Mouse (Mus musculus): ENCODE measurements around the gene Prr29. TPM values are rescaled to one million over a fixed set of nuclear protein-coding genes. Genes with fewer than 3 reads are reported as not detected.

Prr29 gene
- polyA plus RNA-seq (2014; fragmentation: Nextera tagmentation; extraction: Ambion mirVana): not detected in 2 replicates

- no peak within 1 kb of the TSS for H3K4me2 ChIP-seq (ENCODE audit: low read depth)
- H3K9ac ChIP-seq (ENCODE audit: low read length): peak within 1 kb of the TSS; percentile 26; the same call in 1 of the 2 replicates
- no peaks in the 10 kb centered on the region for H3K9me3 ChIP-seq (ENCODE audit: control insufficient read depth, low read length)
- H3K36me3 ChIP-seq (ENCODE audit: control insufficient read depth, insufficient read depth, low read length): no peaks in the 10 kb centered on the region
- 63% methylated on average over 7 of the region's 10 CpGs for WGBS
- no peaks in the 10 kb centered on the region for H3K27me3 ChIP-seq (ENCODE audit: control insufficient read depth, insufficient read depth, low read length)
- DNase-seq (ENCODE audit: low spot score) (no peak), ATAC-seq (ENCODE audit: insufficient read depth, low FRiP score, low TSS enrichment) (no peak)
- no peaks in the 10 kb centered on the region for H3K4me1 ChIP-seq (ENCODE audit: control insufficient read depth, insufficient read depth, low read length)
- no peak within 1 kb of the TSS for H3K27ac ChIP-seq (ENCODE audit: low read depth, low read length)
- H3K4me3 ChIP-seq (ENCODE audit: low read depth, low read length): no peak within 1 kb of the TSS
Observed at GRCm38 (mm10) chr11:106365366-106365765, at the start of gene Prr29. Gene Prr29, plus strand, starts transcription at chr11:106365472.

- DNase-seq (ENCODE audit: low spot score) (no peak), ATAC-seq (ENCODE audit: insufficient read depth, low FRiP score, low TSS enrichment) (no peak)
- 67% methylated on average over 1 of the region's 1 CpGs for WGBS
- Histone ChIP-seq H3K4me1 (ENCODE audit: control insufficient read depth, insufficient read depth, low read length) (no peaks in the 10 kb centered on the region), H3K36me3 (ENCODE audit: control insufficient read depth, insufficient read depth, low read length) (no peaks in the 10 kb centered on the region), H3K9me3 (ENCODE audit: control insufficient read depth, low read length) (no peaks in the 10 kb centered on the region), H3K4me2 (ENCODE audit: low read depth) (no peak overlapping the region), H3K27me3 (ENCODE audit: control insufficient read depth, insufficient read depth, low read length) (no peaks in the 10 kb centered on the region), H3K27ac (ENCODE audit: low read depth, low read length) (no peak overlapping the region), H3K9ac (ENCODE audit: low read length) (no peak overlapping the region), H3K4me3 (ENCODE audit: low read depth, low read length) (no peak overlapping the region)
Observed at GRCm38 (mm10) chr11:106316416-106316815, 48.9 kb upstream of the Prr29 start.

GRCm38 (mm10) chr11:106317801-106318200 is 47.5 kb upstream of the Prr29 start:
- ATAC-seq (ENCODE audit: insufficient read depth, low FRiP score, low TSS enrichment): no peak

GRCm38 (mm10) chr11:106318406-106319366 is 46.6 kb upstream of the Prr29 start:
- H3K9ac ChIP-seq (ENCODE audit: low read length): no peak overlapping the region
- no peak overlapping the region for H3K4me3 ChIP-seq (ENCODE audit: low read depth, low read length)
- no peaks in the 10 kb centered on the region for H3K36me3 ChIP-seq (ENCODE audit: control insufficient read depth, insufficient read depth, low read length)
- no peaks in the 10 kb centered on the region for H3K9me3 ChIP-seq (ENCODE audit: control insufficient read depth, low read length)
- no peak overlapping the region for H3K4me2 ChIP-seq (ENCODE audit: low read depth)
- H3K4me1 ChIP-seq (ENCODE audit: control insufficient read depth, insufficient read depth, low read length): no peaks in the 10 kb centered on the region
- DNase-seq (ENCODE audit: low spot score) (no peak), ATAC-seq (ENCODE audit: insufficient read depth, low FRiP score, low TSS enrichment) (no peak)
- H3K27ac ChIP-seq (ENCODE audit: low read depth, low read length): no peak overlapping the region
- 75% methylated on average over 21 of the region's 21 CpGs for WGBS
- no peaks in the 10 kb centered on the region for H3K27me3 ChIP-seq (ENCODE audit: control insufficient read depth, insufficient read depth, low read length)

More at GRCm38 (mm10) chr11:106317801-106318200, 47.5 kb upstream of the Prr29 start:
- no peak overlapping the region for H3K9ac ChIP-seq (ENCODE audit: low read length)
- DNase-seq (ENCODE audit: low spot score): no peak
- no peak overlapping the region for H3K4me2 ChIP-seq (ENCODE audit: low read depth)
- H3K27ac ChIP-seq (ENCODE audit: low read depth, low read length): no peak overlapping the region
- no peaks in the 10 kb centered on the region for H3K9me3 ChIP-seq (ENCODE audit: control insufficient read depth, low read length)
- 84% methylated on average over 7 of the region's 7 CpGs for WGBS
- no peak overlapping the region for H3K4me3 ChIP-seq (ENCODE audit: low read depth, low read length)
- no peaks in the 10 kb centered on the region for H3K4me1 ChIP-seq (ENCODE audit: control insufficient read depth, insufficient read depth, low read length)
- H3K27me3 ChIP-seq (ENCODE audit: control insufficient read depth, insufficient read depth, low read length): no peaks in the 10 kb centered on the region
- no peaks in the 10 kb centered on the region for H3K36me3 ChIP-seq (ENCODE audit: control insufficient read depth, insufficient read depth, low read length)

GRCm38 (mm10) chr11:106324858-106325257 is 40.4 kb upstream of the Prr29 start:
- DNase-seq (ENCODE audit: low spot score) (no peak), ATAC-seq (ENCODE audit: insufficient read depth, low FRiP score, low TSS enrichment) (no peak)
- Histone ChIP-seq H3K9me3 (ENCODE audit: control insufficient read depth, low read length) (no peaks in the 10 kb centered on the region), H3K9ac (ENCODE audit: low read length) (no peak overlapping the region; the same call in 1 of the 2 replicates), H3K4me2 (ENCODE audit: low read depth) (no peak overlapping the region), H3K36me3 (ENCODE audit: control insufficient read depth, insufficient read depth, low read length) (no peaks in the 10 kb centered on the region), H3K4me1 (ENCODE audit: control insufficient read depth, insufficient read depth, low read length) (no peaks in the 10 kb centered on the region), H3K4me3 (ENCODE audit: low read depth, low read length) (no peak overlapping the region), H3K27me3 (ENCODE audit: control insufficient read depth, insufficient read depth, low read length) (no peaks in the 10 kb centered on the region), H3K27ac (ENCODE audit: low read depth, low read length) (no peak overlapping the region)
- 70% methylated on average over 5 of the region's 5 CpGs for WGBS

- ATAC-seq (ENCODE audit: insufficient read depth, low FRiP score, low TSS enrichment) (no peak), DNase-seq (ENCODE audit: low spot score) (peak; percentile 55)
- Histone ChIP-seq H3K27ac (ENCODE audit: low read depth, low read length) (no peak overlapping the region), H3K4me3 (ENCODE audit: low read depth, low read length) (no peak overlapping the region), H3K36me3 (ENCODE audit: control insufficient read depth, insufficient read depth, low read length) (no peaks in the 10 kb centered on the region), H3K27me3 (ENCODE audit: control insufficient read depth, insufficient read depth, low read length) (no peaks in the 10 kb centered on the region), H3K9ac (ENCODE audit: low read length) (no peak overlapping the region), H3K4me1 (ENCODE audit: control insufficient read depth, insufficient read depth, low read length) (no peaks in the 10 kb centered on the region), H3K4me2 (ENCODE audit: low read depth) (no peak overlapping the region), H3K9me3 (ENCODE audit: control insufficient read depth, low read length) (no peaks in the 10 kb centered on the region)
- WGBS: 71% methylated on average over 8 of the region's 8 CpGs
Observed at GRCm38 (mm10) chr11:106325566-106326206, 39.6 kb upstream of the Prr29 start.

- ATAC-seq (ENCODE audit: insufficient read depth, low FRiP score, low TSS enrichment) (no peak), DNase-seq (ENCODE audit: low spot score) (no peak)
- no peak overlapping the region for H3K4me3 ChIP-seq (ENCODE audit: low read depth, low read length)
- WGBS: 91% methylated on average over 8 of the region's 8 CpGs
- no peak overlapping the region for H3K4me2 ChIP-seq (ENCODE audit: low read depth)
- H3K27ac ChIP-seq (ENCODE audit: low read depth, low read length): no peak overlapping the region
- H3K4me1 ChIP-seq (ENCODE audit: control insufficient read depth, insufficient read depth, low read length): no peaks in the 10 kb centered on the region
- no peaks in the 10 kb centered on the region for H3K27me3 ChIP-seq (ENCODE audit: control insufficient read depth, insufficient read depth, low read length)
- H3K36me3 ChIP-seq (ENCODE audit: control insufficient read depth, insufficient read depth, low read length): no peaks in the 10 kb centered on the region
- no peak overlapping the region for H3K9ac ChIP-seq (ENCODE audit: low read length)
- no peaks in the 10 kb centered on the region for H3K9me3 ChIP-seq (ENCODE audit: control insufficient read depth, low read length)
Observed at GRCm38 (mm10) chr11:106326475-106326874, 38.8 kb upstream of the Prr29 start.

- Histone ChIP-seq H3K27ac (ENCODE audit: low read depth, low read length) (no peak overlapping the region), H3K9me3 (ENCODE audit: control insufficient read depth, low read length) (no peaks in the 10 kb centered on the region), H3K9ac (ENCODE audit: low read length) (no peak overlapping the region), H3K4me3 (ENCODE audit: low read depth, low read length) (no peak overlapping the region), H3K27me3 (ENCODE audit: control insufficient read depth, insufficient read depth, low read length) (no peaks in the 10 kb centered on the region), H3K4me2 (ENCODE audit: low read depth) (no peak overlapping the region), H3K36me3 (ENCODE audit: control insufficient read depth, insufficient read depth, low read length) (no peaks in the 10 kb centered on the region), H3K4me1 (ENCODE audit: control insufficient read depth, insufficient read depth, low read length) (no peaks in the 10 kb centered on the region)
- DNase-seq (ENCODE audit: low spot score): no peak
- ATAC-seq (ENCODE audit: insufficient read depth, low FRiP score, low TSS enrichment): no peak
- 83% methylated on average over 5 of the region's 5 CpGs for WGBS
Observed at GRCm38 (mm10) chr11:106328521-106328920, 36.8 kb upstream of the Prr29 start.

Measured in neural tube, embryonic 11.5 days (tissue).